Mouse (Mus musculus): ENCODE data around the gene Slc22a14. TPM values are rescaled to one million over a fixed set of nuclear protein-coding genes. Genes with fewer than 3 reads are reported as not detected.

Slc22a14 gene
- polyA plus RNA-seq (2014; fragmentation: Nextera tagmentation; extraction: Ambion mirVana), result not detected in 2 replicates

GRCm38 (mm10) chr9:119365284-119365683 lies at the start of gene Slc22a14:
TSS of gene Slc22a14 (minus strand) at chr9:119365553.
- no peak within 1 kb of the TSS for H3K9ac ChIP-seq (ENCODE audit: low read depth, low read length)
- peaks cover 2% of the 10 kb centered on the region; the same call in 1 of the 2 replicates for H3K36me3 ChIP-seq (ENCODE audit: control insufficient read depth, insufficient read depth, low read length)
- DNase-seq (ENCODE audit: low spot score) (no peak), ATAC-seq (replicated peaks; ENCODE audit: low FRiP score) (no peak)
- no peaks in the 10 kb centered on the region for H3K9me3 ChIP-seq (ENCODE audit: control insufficient read depth, low read length)
- no peaks in the 10 kb centered on the region for H3K27me3 ChIP-seq (replicated peaks; ENCODE audit: control insufficient read depth, insufficient read depth, low read length)
- H3K27ac ChIP-seq (ENCODE audit: low read depth, low read length), result no peak within 1 kb of the TSS
- no peak within 1 kb of the TSS for H3K4me3 ChIP-seq (ENCODE audit: low read depth, low read length)
- no peaks in the 10 kb centered on the region for H3K4me1 ChIP-seq (replicated peaks; ENCODE audit: control insufficient read depth, insufficient read depth, low read length)
- 76% methylated on average over 7 of the region's 7 CpGs for WGBS
- no peak within 1 kb of the TSS for H3K4me2 ChIP-seq

- WGBS, result 75% methylated on average over 5 of the region's 5 CpGs
- Histone ChIP-seq H3K4me2 (no peak overlapping the region), H3K9ac (ENCODE audit: low read depth, low read length) (no peak overlapping the region), H3K27ac (ENCODE audit: low read depth, low read length) (no peak overlapping the region), H3K4me3 (ENCODE audit: low read depth, low read length) (no peak overlapping the region), H3K27me3 (replicated peaks; ENCODE audit: control insufficient read depth, insufficient read depth, low read length) (no peaks in the 10 kb centered on the region), H3K4me1 (replicated peaks; ENCODE audit: control insufficient read depth, insufficient read depth, low read length) (no peaks in the 10 kb centered on the region; the same call in 1 of the 2 replicates), H3K9me3 (ENCODE audit: control insufficient read depth, low read length) (peaks cover 4% of the 10 kb centered on the region), H3K36me3 (ENCODE audit: control insufficient read depth, insufficient read depth, low read length) (peaks cover 7% of the 10 kb centered on the region)
- ATAC-seq (replicated peaks; ENCODE audit: low FRiP score), result no peak
- DNase-seq (ENCODE audit: low spot score), result no peak
These were observed 44.5 kb upstream of the Slc22a14 start for GRCm38 (mm10) chr9:119409864-119410263.

- no peak overlapping the region for H3K9ac ChIP-seq (ENCODE audit: low read depth, low read length)
- H3K4me3 ChIP-seq (ENCODE audit: low read depth, low read length), result no peak overlapping the region
- peaks cover 4% of the 10 kb centered on the region for H3K9me3 ChIP-seq (ENCODE audit: control insufficient read depth, low read length)
- 77% methylated on average over 11 of the region's 11 CpGs for WGBS
- no peak for ATAC-seq (replicated peaks; ENCODE audit: low FRiP score)
- no peaks in the 10 kb centered on the region for H3K27me3 ChIP-seq (replicated peaks; ENCODE audit: control insufficient read depth, insufficient read depth, low read length)
- peaks cover 7% of the 10 kb centered on the region for H3K36me3 ChIP-seq (ENCODE audit: control insufficient read depth, insufficient read depth, low read length)
- peaks cover under 1% of the 10 kb centered on the region; the same call in 1 of the 2 replicates for H3K4me1 ChIP-seq (replicated peaks; ENCODE audit: control insufficient read depth, insufficient read depth, low read length)
- no peak overlapping the region for H3K27ac ChIP-seq (ENCODE audit: low read depth, low read length)
- H3K4me2 ChIP-seq, result no peak overlapping the region
- no peak for DNase-seq (ENCODE audit: low spot score)
These were observed 43.7 kb upstream of the Slc22a14 start for GRCm38 (mm10) chr9:119408898-119409664.

GRCm38 (mm10) chr9:119407884-119408283 lies 42.5 kb upstream of the Slc22a14 start:
- no peak for ATAC-seq (replicated peaks; ENCODE audit: low FRiP score)
- DNase-seq (ENCODE audit: low spot score), result no peak
- peaks cover 12% of the 10 kb centered on the region for H3K27me3 ChIP-seq (replicated peaks; ENCODE audit: control insufficient read depth, insufficient read depth, low read length)
- H3K27ac ChIP-seq (ENCODE audit: low read depth, low read length), result no peak overlapping the region
- no peak overlapping the region for H3K4me2 ChIP-seq
- no peak overlapping the region for H3K9ac ChIP-seq (ENCODE audit: low read depth, low read length)
- peaks cover 5% of the 10 kb centered on the region; the same call in 1 of the 2 replicates for H3K36me3 ChIP-seq (ENCODE audit: control insufficient read depth, insufficient read depth, low read length)
- H3K4me1 ChIP-seq (replicated peaks; ENCODE audit: control insufficient read depth, insufficient read depth, low read length), result peaks cover 5% of the 10 kb centered on the region; the same call in 1 of the 2 replicates
- WGBS, result 79% methylated on average over 15 of the region's 15 CpGs
- H3K9me3 ChIP-seq (ENCODE audit: control insufficient read depth, low read length), result peaks cover 4% of the 10 kb centered on the region
- H3K4me3 ChIP-seq (ENCODE audit: low read depth, low read length), result no peak overlapping the region

- ATAC-seq (replicated peaks; ENCODE audit: low FRiP score) (no peak), DNase-seq (ENCODE audit: low spot score) (no peak)
- Histone ChIP-seq H3K36me3 (ENCODE audit: control insufficient read depth, insufficient read depth, low read length) (no peaks in the 10 kb centered on the region), H3K4me3 (ENCODE audit: low read depth, low read length) (peak overlapping the region; percentile 70), H3K4me1 (replicated peaks; ENCODE audit: control insufficient read depth, insufficient read depth, low read length) (peaks cover 9% of the 10 kb centered on the region; the same call in 1 of the 2 replicates), H3K27ac (ENCODE audit: low read depth, low read length) (no peak overlapping the region), H3K27me3 (replicated peaks; ENCODE audit: control insufficient read depth, insufficient read depth, low read length) (peaks cover 13% of the 10 kb centered on the region), H3K9ac (ENCODE audit: low read depth, low read length) (no peak overlapping the region), H3K4me2 (peak overlapping the region; percentile 97), H3K9me3 (ENCODE audit: control insufficient read depth, low read length) (no peaks in the 10 kb centered on the region)
- WGBS, result 57% methylated on average over 5 of the region's 5 CpGs
These were observed 38.7 kb upstream of the Slc22a14 start for GRCm38 (mm10) chr9:119404090-119404489.

- Histone ChIP-seq H3K36me3 (ENCODE audit: control insufficient read depth, insufficient read depth, low read length) (no peaks in the 10 kb centered on the region), H3K4me2 (peak overlapping the region; percentile 97), H3K27me3 (replicated peaks; ENCODE audit: control insufficient read depth, insufficient read depth, low read length) (peaks cover 13% of the 10 kb centered on the region), H3K4me1 (replicated peaks; ENCODE audit: control insufficient read depth, insufficient read depth, low read length) (peaks cover 9% of the 10 kb centered on the region; the same call in 1 of the 2 replicates), H3K27ac (ENCODE audit: low read depth, low read length) (peak overlapping the region; percentile 88; the same call in 1 of the 2 replicates), H3K9me3 (ENCODE audit: control insufficient read depth, low read length) (no peaks in the 10 kb centered on the region), H3K9ac (ENCODE audit: low read depth, low read length) (peak overlapping the region; percentile 92), H3K4me3 (ENCODE audit: low read depth, low read length) (peak overlapping the region; percentile 70)
- ATAC-seq (replicated peaks; ENCODE audit: low FRiP score) (no peak), DNase-seq (ENCODE audit: low spot score) (peak; percentile 59)
- under 1% methylated on average over 26 of the region's 26 CpGs for WGBS
These were observed 37.9 kb upstream of the Slc22a14 start for GRCm38 (mm10) chr9:119403236-119403641.

GRCm38 (mm10) chr9:119402253-119403235 lies 37.2 kb upstream of the Slc22a14 start:
- no peaks in the 10 kb centered on the region for H3K9me3 ChIP-seq (ENCODE audit: control insufficient read depth, low read length)
- no peaks in the 10 kb centered on the region for H3K36me3 ChIP-seq (ENCODE audit: control insufficient read depth, insufficient read depth, low read length)
- H3K27ac ChIP-seq (ENCODE audit: low read depth, low read length), result peak overlapping the region; percentile 88
- peaks cover 13% of the 10 kb centered on the region for H3K27me3 ChIP-seq (replicated peaks; ENCODE audit: control insufficient read depth, insufficient read depth, low read length)
- DNase-seq (ENCODE audit: low spot score) (peak; percentile 68), ATAC-seq (replicated peaks; ENCODE audit: low FRiP score) (peak; percentile 55)
- peak overlapping the region; percentile 92 for H3K9ac ChIP-seq (ENCODE audit: low read depth, low read length)
- peak overlapping the region; percentile 97 for H3K4me2 ChIP-seq
- WGBS, result under 1% methylated on average over 124 of the region's 127 CpGs
- peak overlapping the region; percentile 70 for H3K4me3 ChIP-seq (ENCODE audit: low read depth, low read length)
- H3K4me1 ChIP-seq (replicated peaks; ENCODE audit: control insufficient read depth, insufficient read depth, low read length), result peaks cover 9% of the 10 kb centered on the region; the same call in 1 of the 2 replicates

GRCm38 (mm10) chr9:119401801-119402214 lies 36.5 kb upstream of the Slc22a14 start, which contains the start of gene Acvr2b:
TSS of gene Acvr2b (plus strand) at chr9:119402118.
- H3K9me3 ChIP-seq (ENCODE audit: control insufficient read depth, low read length), result no peaks in the 10 kb centered on the region
- peak within 1 kb of the TSS; percentile 97 for H3K4me2 ChIP-seq
- DNase-seq (ENCODE audit: low spot score) (peak; percentile 93), ATAC-seq (replicated peaks; ENCODE audit: low FRiP score) (peak; percentile 93)
- H3K9ac ChIP-seq (ENCODE audit: low read depth, low read length), result peak within 1 kb of the TSS; percentile 92
- no peaks in the 10 kb centered on the region for H3K36me3 ChIP-seq (ENCODE audit: control insufficient read depth, insufficient read depth, low read length)
- peak within 1 kb of the TSS; percentile 70 for H3K4me3 ChIP-seq (ENCODE audit: low read depth, low read length)
- H3K27ac ChIP-seq (ENCODE audit: low read depth, low read length), result peak within 1 kb of the TSS; percentile 88
- under 1% methylated on average over 32 of the region's 32 CpGs for WGBS
- H3K4me1 ChIP-seq (replicated peaks; ENCODE audit: control insufficient read depth, insufficient read depth, low read length), result peaks cover 9% of the 10 kb centered on the region; the same call in 1 of the 2 replicates
- H3K27me3 ChIP-seq (replicated peaks; ENCODE audit: control insufficient read depth, insufficient read depth, low read length), result peaks cover 13% of the 10 kb centered on the region

All from liver, embryonic 11.5 days (tissue).